Mouse (Mus musculus): ENCODE data around the gene Nmral1. TPM values are rescaled to one million over a fixed set of nuclear protein-coding genes. Genes with fewer than 3 reads are reported as not detected.
"Not testable (repeated sequence)": the region's sequence is repeated elsewhere in the genome, so short reads cannot be mapped to it uniquely, and the experiment has no call there.

The Nmral1 gene
- polyA plus RNA-seq, 1 experiment: 36.9 TPM

DNA sequence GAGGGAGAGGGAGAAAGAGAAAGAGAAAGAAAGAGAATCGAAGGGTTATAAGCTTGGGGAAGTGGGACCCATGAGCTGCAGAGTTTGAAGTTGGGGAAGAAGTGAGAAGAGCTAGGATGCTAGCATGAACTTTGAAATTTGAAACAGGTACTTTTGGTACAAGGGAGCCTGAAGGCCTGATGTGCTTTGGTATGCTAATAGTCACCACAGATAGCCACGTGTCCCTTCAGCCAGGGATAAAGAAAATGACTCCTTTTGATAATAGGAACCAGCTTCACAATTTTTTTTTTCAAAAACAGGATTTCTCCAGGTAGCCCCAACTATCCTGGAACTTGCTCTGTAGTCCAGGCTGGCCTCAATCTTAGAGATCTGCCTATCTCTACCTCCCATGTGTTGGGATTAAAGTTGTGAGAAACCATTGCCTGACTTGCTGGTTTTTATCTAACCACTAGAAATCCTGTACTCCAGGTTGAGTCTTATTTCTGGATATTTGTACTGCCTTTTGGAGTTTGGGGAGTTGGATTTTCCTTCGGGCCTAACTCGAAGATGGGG lies 36.5 kb downstream of the Nmral1 start:
- no peak for DNase-seq
- Histone ChIP-seq H3K27me3 (ENCODE audit: control insufficient read depth, insufficient read depth, low read length) (no peaks in the 10 kb centered on the region), H3K4me1 (ENCODE audit: control insufficient read depth, insufficient read depth, low read length) (no peaks in the 10 kb centered on the region; the same call in 1 of the 2 replicates), H3K4me3 (replicated peaks; ENCODE audit: insufficient read depth, low read depth, low read length) (no peak overlapping the region), H3K27ac (ENCODE audit: insufficient read depth, low read length) (no peak overlapping the region; the same call in 1 of the 2 replicates)
- TF ChIP-seq POLR2A (IDR thresholded peaks at IDR 0.05; ENCODE audit: borderline replicate concordance, insufficient read depth, low read length): no peak
- TF ChIP-seq CTCF (IDR thresholded peaks at IDR 0.05; ENCODE audit: borderline replicate concordance, insufficient read depth, low read depth, low read length): no peak
- 78% methylated on average over 4 of the region's 4 CpGs for WGBS

DNA sequence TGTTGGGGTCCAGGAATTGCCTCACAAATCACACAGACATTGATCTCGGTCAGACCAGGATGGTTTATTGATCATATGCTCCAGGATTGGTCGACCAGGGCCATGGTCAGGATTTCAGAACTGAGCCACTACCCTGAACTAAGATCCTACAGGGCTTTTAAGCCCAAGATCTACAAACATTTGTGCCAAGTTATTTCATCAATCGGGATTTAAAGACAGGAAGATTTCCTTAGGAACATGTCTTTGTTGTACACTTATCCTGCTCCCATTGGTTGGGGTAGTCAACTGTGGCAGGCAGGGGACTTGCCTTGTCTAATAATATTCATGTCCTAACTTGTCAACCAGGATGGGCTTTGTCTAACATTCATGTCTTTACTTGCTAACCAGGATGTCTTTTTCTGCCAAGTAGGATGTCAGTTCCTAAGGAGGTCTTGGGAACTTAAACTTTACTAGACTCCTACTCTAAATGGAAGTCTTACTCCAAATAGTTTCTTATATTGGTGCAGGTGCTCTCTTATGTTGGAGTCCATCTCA lies 38.2 kb downstream of the Nmral1 start:
- not testable (repeated sequence) for DNase-seq; H3K27me3 ChIP-seq (ENCODE audit: control insufficient read depth, insufficient read depth, low read length); H3K27ac ChIP-seq (ENCODE audit: insufficient read depth, low read length); H3K4me1 ChIP-seq (ENCODE audit: control insufficient read depth, insufficient read depth, low read length); H3K4me3 ChIP-seq (replicated peaks; ENCODE audit: insufficient read depth, low read depth, low read length)
- WGBS: 74% methylated on average over 3 of the region's 3 CpGs

DNA sequence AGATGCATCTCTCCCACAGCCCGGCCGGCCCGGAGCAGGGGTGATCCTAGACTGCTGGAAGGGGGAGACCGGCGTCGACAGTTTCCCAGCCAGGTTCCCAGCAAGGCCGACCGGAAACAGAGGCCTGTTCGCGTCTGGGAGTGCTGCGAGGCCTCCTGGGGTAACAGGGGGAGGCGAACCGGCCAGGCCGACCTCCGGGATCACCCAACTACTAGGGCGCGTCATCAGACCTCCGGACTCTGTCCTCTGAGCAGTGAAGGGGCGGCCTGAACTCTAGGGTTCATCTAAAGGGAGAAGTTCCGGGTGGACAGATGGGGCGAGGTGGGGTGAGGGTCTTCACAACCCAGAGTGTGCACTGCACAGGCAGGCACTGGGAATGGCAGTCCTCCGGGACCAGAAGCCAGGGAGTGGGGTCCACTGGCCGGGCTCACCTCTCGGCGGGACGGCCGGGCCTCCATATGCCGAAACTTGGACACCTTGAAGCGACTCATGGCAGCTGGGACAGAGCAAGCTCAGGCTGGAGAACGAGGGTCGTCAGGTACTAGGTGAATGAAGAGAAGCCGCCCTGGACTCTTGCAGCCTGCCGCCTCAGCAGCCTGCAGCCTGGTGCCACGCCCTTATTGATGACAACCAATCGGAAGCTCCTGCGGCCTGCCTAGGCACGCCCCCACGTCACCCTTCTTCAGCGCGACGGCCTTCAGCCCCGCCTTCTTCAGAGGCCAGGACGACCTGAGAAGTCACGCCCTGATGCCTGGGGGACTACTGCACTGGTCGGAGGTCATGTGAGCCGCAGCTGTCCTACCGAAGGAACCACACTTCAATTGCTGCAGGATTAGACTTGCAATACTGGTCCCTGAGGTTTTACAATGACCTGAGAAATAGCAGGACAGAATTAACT lies 39.8 kb downstream of the Nmral1 start, which contains the start of gene Coro7:
Gene Coro7 (minus strand): TSS at position 657 of the 898 bp plus-strand sequence.
- H3K4me1 ChIP-seq (ENCODE audit: control insufficient read depth, insufficient read depth, low read length): no peaks in the 10 kb centered on the region
- no peak within 1 kb of the TSS for H3K27ac ChIP-seq (ENCODE audit: insufficient read depth, low read length)
- TF ChIP-seq CTCF (IDR thresholded peaks at IDR 0.05; ENCODE audit: borderline replicate concordance, insufficient read depth, low read depth, low read length) (no peak), POLR2A (IDR thresholded peaks at IDR 0.05; ENCODE audit: borderline replicate concordance, insufficient read depth, low read length) (peak; percentile 90; the same call in 1 of the 2 replicates)
- peak; percentile 90 to 94 for DNase-seq
- peak within 1 kb of the TSS; percentile 79 for H3K4me3 ChIP-seq (replicated peaks; ENCODE audit: insufficient read depth, low read depth, low read length)
- H3K27me3 ChIP-seq (ENCODE audit: control insufficient read depth, insufficient read depth, low read length): no peaks in the 10 kb centered on the region
- WGBS: under 1% methylated on average over 47 of the region's 47 CpGs

DNA sequence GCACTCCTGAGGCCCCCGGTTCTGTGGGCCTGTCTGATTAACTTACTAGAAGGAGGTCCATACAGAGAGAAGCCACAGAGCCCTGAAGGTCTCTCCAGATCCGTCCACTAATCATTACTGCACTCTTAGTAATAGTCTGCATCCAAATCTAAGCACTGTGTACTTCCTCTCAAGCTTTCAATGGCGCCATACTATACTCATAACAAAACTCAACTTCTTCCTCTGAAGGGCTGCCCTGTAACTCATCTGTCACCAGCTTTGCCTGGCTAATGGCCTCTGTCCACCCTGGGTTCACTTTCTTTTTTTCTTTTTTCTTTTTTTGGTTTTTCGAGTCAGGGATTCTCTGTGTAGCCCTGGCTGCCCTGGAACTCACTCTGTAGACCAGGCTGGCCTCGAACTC lies 41.1 kb downstream of the Nmral1 start:
- H3K4me3 ChIP-seq (replicated peaks; ENCODE audit: insufficient read depth, low read depth, low read length): no peak overlapping the region
- H3K27me3 ChIP-seq (ENCODE audit: control insufficient read depth, insufficient read depth, low read length): no peaks in the 10 kb centered on the region
- TF ChIP-seq CTCF (IDR thresholded peaks at IDR 0.05; ENCODE audit: borderline replicate concordance, insufficient read depth, low read depth, low read length) (no peak), POLR2A (IDR thresholded peaks at IDR 0.05; ENCODE audit: borderline replicate concordance, insufficient read depth, low read length) (no peak)
- H3K4me1 ChIP-seq (ENCODE audit: control insufficient read depth, insufficient read depth, low read length): no peaks in the 10 kb centered on the region
- DNase-seq: no peak
- 87% methylated on average over 5 of the region's 5 CpGs for WGBS
- H3K27ac ChIP-seq (ENCODE audit: insufficient read depth, low read length): no peak overlapping the region

DNA sequence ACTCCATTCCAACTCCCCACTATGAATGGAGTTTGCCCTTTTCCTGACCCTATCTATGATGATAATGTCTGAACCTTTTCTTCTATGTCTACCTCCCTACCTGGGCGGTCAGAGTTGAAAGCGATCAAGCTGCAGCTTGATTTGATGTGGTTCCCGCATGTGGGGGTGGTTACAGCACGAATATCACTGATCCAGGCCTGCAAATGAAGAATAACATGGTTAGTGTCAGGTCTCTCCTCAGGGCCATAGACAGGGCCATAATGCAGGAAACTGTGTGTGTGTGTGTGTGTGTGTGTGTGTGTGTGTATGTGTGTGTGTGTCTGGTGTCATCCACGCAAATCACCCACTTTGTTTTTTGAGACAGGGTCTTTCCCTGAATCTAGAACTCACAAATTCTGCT lies 42.3 kb downstream of the Nmral1 start:
- 92% methylated on average over 5 of the region's 5 CpGs for WGBS
- no peak for TF ChIP-seq CTCF (IDR thresholded peaks at IDR 0.05; ENCODE audit: borderline replicate concordance, insufficient read depth, low read depth, low read length)
- no peak for TF ChIP-seq POLR2A (IDR thresholded peaks at IDR 0.05; ENCODE audit: borderline replicate concordance, insufficient read depth, low read length)
- no peak overlapping the region for H3K4me3 ChIP-seq (replicated peaks; ENCODE audit: insufficient read depth, low read depth, low read length)
- no peak overlapping the region for H3K27ac ChIP-seq (ENCODE audit: insufficient read depth, low read length)
- H3K27me3 ChIP-seq (ENCODE audit: control insufficient read depth, insufficient read depth, low read length): no peaks in the 10 kb centered on the region
- no peak for DNase-seq
- H3K4me1 ChIP-seq (ENCODE audit: control insufficient read depth, insufficient read depth, low read length): no peaks in the 10 kb centered on the region

GRCm38 (mm10) chr16:4674091-4674490 lies 45.1 kb downstream of the Nmral1 start:
- H3K27ac ChIP-seq (ENCODE audit: insufficient read depth, low read length): no peak overlapping the region
- H3K4me1 ChIP-seq (ENCODE audit: control insufficient read depth, insufficient read depth, low read length): no peaks in the 10 kb centered on the region
- WGBS: 80% methylated on average over 4 of the region's 4 CpGs
- no peaks in the 10 kb centered on the region for H3K27me3 ChIP-seq (ENCODE audit: control insufficient read depth, insufficient read depth, low read length)
- no peak for DNase-seq
- H3K4me3 ChIP-seq (replicated peaks; ENCODE audit: insufficient read depth, low read depth, low read length): no peak overlapping the region
- no peak for TF ChIP-seq POLR2A (IDR thresholded peaks at IDR 0.05; ENCODE audit: borderline replicate concordance, insufficient read depth, low read length)
- TF ChIP-seq CTCF (IDR thresholded peaks at IDR 0.05; ENCODE audit: borderline replicate concordance, insufficient read depth, low read depth, low read length): no peak

- Histone ChIP-seq H3K27me3 (ENCODE audit: control insufficient read depth, insufficient read depth, low read length) (no peaks in the 10 kb centered on the region), H3K27ac (ENCODE audit: insufficient read depth, low read length) (no peak overlapping the region), H3K4me1 (ENCODE audit: control insufficient read depth, insufficient read depth, low read length) (no peaks in the 10 kb centered on the region), H3K4me3 (replicated peaks; ENCODE audit: insufficient read depth, low read depth, low read length) (no peak overlapping the region)
- no peak for DNase-seq
- no peak for TF ChIP-seq CTCF (IDR thresholded peaks at IDR 0.05; ENCODE audit: borderline replicate concordance, insufficient read depth, low read depth, low read length)
- 73% methylated on average over 5 of the region's 5 CpGs for WGBS
Observed at GRCm38 (mm10) chr16:4670317-4670716, 48.8 kb downstream of the Nmral1 start.

All from cerebellum, adult 2 months (tissue).